In genomic region chr9:45849528-45850408, GRCm38 (mm10) we compare ENCODE assay signal across 8 mouse cellular contexts. TPM values are rescaled to one million over a fixed set of nuclear protein-coding genes. Genes with fewer than 3 reads are reported as not detected.
A peak's percentile ranks its signal among the peaks of the same experiment; 100 is the strongest.
DNase-seq lines count a peak whose midpoint lies in the region.

No protein-coding gene starts in this region.

- DNase-seq in adrenal gland, postnatal 14 days, result peak; percentile 51
- no peak for DNase-seq in adrenal gland, adult 8-10 months
- DNase-seq in brain, adult 2 months (ENCODE audit: low read depth, low spot score), result peak; percentile 92
- DNase-seq in heart, adult 9 months (ENCODE audit: low spot score in 2 of 2), result peak; percentile 78 to 83
- DNase-seq in kidney, postnatal 4 days, result peak; percentile 49 to 64
- DNase-seq in lung, postnatal 36 days, result peak; percentile 32
- peak; percentile 91 for DNase-seq in telencephalon, adult 2 months (ENCODE audit: low read depth, low spot score)
- no peak for DNase-seq in natural killer cell, adult 2 months (ENCODE audit: low spot score in 2 of 2)

RNA-seq across cellular contexts. Expression of gene Bace1, which starts 11.4 kb away (rescaled TPM):
- 25.2 and 25.6 TPM in 2 replicates for total RNA-seq in adrenal gland, postnatal 14 days (2021)
- total RNA-seq in adrenal gland, adult 8-10 months (2022), result 10 to 100 TPM; 28.6 to 36.2 (median 32.4) TPM

RNA-seq across cellular contexts. Expression of gene Cep164, which starts 21.3 kb away (rescaled TPM):
- 12.4 and 13.1 TPM in 2 replicates for total RNA-seq in adrenal gland, postnatal 14 days (2021)
- 10 to 100 TPM; 17.6 to 30.5 (median 23.3) TPM for total RNA-seq in adrenal gland, adult 8-10 months (2022)

RNA-seq across cellular contexts. Expression of gene Pcsk7, which starts 56.5 kb away (rescaled TPM):
- 26.6 and 28.4 TPM in 2 replicates for total RNA-seq in adrenal gland, postnatal 14 days (2021)
- 10 to 100 TPM; 27.9 to 44.9 (median 36.6) TPM for total RNA-seq in adrenal gland, adult 8-10 months (2022)

RNA-seq across cellular contexts. Expression of gene Rnf214, which starts 56.9 kb away (rescaled TPM):
- 39.0 and 40.0 TPM in 2 replicates for total RNA-seq in adrenal gland, postnatal 14 days (2021)
- total RNA-seq in adrenal gland, adult 8-10 months (2022), result 10 to 100 TPM; 47.5 to 69.5 (median 52.4) TPM

Comparison
In these comparisons a context has a peak if more than half of its experiments do, and no peak if none do; other contexts are left out.
1. DNase-seq: peak in adrenal gland, postnatal 14 days (single experiment), brain, adult 2 months (single experiment), heart, adult 9 months (2 of 2), kidney, postnatal 4 days (2 of 2), lung, postnatal 36 days (single experiment) and telencephalon, adult 2 months (single experiment); none in adrenal gland, adult 8-10 months (single experiment) and natural killer cell, adult 2 months (0 of 2).